Mouse (Mus musculus) heart, adult 11 months (tissue): ENCODE data around the gene Mid1ip1.

Experiments
- DNase-seq: peaks from one replicate; pipeline ENCODE4 v3.0.0; 2022

Mid1ip1 gene

GRCm38 (mm10) chrX:10714696-10715140, at the start of gene Mid1ip1:
TSS of gene Mid1ip1 (plus strand) at chrX:10715013.
- peak; percentile 99 for DNase-seq

DNA sequence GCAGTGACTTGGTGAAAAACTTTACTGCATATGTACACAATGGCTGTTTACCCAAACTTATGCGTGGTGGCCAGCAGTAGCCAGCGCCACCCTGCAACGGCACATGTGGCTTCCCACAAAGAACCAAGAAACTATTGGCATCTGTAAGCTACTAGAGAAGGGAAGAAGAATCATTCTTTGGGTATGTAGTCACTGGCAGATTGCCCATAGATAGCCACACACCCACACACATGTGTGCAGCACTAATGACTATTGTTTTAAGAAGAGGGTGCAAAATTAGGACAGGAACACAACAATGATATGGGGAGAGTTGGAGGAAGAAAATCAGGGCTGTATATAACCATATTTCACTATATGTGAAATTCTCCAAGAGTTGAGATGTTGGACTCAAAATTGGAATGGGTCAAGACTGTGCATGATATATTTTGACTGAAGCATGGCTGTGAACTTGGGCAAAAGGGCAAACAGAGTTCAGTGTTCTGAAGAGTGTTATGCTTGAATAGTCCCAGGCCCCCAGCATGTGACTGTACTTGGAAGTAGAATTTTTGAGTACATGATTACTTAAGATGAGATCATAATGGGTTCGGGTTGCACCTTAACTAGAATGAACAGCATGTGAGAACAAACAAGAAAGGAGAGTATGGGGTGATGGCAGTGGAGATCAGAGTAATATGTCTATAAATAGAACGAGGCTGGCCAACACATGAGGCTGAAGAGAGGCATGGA, 20.2 kb upstream of the Mid1ip1 start:
- DNase-seq: no peak

GRCm38 (mm10) chrX:10706728-10707127, 8.1 kb upstream of the Mid1ip1 start:
- DNase-seq: no peak

DNA sequence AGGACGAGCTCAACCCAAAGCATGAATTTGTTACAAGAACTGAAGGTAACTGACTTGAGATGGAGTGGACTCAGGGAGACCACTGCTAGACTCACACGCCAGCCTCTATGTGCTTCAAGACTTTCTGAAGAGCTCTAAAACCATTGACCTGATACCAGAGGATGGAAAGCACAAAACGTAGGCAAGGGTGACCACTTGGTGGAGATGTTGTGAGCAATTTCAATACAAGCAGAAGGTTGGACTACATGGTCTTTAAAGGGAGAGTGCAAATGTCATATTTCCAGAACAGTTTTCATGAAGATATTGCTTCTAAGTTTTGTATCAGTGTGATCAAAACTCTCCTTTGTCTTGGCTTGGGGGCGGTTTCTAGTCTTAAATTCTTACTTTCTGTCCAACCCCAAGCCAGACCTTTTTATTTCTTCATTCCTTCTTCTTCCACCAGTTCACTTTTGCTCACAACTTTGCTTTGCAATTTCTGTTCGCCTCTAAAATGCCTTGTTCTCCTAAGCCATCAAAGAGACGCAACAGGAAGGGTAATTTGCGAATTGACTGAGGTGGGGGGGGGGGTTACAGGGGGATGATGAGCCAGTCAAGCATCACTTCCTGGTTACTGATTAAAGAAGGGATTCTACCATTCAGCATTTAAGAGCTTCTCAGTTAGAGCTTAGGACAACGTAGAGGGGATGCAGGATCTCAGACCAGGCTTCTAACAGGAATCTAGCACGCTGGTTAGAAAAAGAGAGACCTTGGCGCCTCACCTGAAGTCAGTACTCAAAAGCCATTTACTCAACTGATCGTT, 775 bp upstream of the Mid1ip1 start:
- no peak for DNase-seq

DNA sequence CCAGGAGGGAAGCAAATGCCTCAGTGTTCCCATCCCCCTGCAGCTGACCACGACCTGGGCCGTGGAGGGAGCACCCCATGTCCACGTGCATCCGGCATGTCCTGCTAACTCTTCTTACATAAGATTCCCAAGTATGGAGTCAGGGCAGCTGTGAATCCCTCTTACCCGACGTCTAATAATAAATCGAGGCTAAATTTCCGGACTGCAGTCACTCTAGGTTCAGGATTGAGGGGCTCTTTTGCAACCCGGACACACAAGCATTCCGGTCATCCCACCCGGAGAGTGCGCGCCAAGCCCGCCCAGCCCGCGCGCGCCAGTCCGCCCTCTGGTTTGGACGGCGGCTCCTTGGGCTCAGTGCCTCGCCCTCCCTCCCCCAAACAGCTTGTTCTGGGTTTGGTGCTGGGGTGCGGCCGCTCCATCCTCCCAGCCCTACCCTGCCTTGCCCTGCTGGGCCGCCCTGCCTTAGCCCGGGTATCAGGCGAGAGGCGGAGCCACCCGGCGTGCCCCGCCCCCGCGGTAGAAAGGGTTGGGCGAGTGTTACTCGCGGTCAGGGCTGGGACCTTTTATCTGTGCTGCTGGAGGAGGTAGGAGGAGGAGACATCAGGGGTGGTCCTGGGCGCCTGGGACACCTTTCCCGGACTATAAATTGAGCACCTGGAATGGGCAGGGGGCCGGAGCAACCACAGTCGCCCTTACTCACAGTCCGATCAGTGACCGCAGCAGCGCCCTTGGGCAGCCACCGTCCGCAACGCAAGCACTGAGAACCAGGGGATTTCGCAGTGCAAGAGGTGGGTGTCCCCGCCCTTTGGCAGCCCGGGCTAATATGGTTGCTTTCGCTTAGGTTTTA, 2.3 kb downstream of the Mid1ip1 start:
- peak; percentile 100 for DNase-seq

DNA sequence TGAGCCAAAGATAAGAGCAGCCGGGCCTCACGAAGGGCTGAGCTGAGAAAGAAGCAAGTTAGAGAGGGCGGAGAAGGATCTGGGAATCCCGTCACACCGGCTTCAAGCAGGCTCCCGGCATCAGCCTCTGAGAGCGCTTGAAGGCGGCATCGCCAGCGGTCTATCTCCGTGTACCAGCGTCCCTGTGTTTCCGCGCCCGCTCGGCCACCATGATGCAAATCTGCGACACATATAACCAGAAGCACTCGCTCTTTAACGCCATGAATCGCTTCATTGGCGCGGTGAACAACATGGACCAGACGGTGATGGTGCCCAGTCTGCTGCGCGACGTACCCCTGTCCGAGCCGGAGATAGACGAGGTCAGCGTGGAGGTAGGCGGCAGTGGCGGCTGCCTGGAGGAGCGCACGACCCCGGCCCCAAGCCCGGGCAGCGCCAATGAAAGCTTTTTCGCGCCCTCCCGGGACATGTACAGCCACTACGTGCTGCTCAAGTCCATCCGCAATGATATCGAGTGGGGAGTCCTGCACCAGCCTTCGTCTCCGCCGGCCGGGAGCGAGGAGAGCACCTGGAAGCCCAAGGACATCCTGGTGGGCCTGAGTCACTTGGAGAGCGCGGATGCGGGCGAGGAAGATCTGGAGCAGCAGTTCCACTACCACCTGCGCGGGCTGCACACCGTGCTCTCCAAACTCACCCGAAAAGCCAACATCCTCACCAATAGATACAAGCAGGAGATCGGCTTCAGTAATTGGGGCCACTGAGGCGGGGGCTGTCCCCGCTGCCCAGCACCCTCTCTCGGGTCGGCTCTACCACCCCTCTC, 3.4 kb downstream of the Mid1ip1 start:
- peak; percentile 94 for DNase-seq

DNA sequence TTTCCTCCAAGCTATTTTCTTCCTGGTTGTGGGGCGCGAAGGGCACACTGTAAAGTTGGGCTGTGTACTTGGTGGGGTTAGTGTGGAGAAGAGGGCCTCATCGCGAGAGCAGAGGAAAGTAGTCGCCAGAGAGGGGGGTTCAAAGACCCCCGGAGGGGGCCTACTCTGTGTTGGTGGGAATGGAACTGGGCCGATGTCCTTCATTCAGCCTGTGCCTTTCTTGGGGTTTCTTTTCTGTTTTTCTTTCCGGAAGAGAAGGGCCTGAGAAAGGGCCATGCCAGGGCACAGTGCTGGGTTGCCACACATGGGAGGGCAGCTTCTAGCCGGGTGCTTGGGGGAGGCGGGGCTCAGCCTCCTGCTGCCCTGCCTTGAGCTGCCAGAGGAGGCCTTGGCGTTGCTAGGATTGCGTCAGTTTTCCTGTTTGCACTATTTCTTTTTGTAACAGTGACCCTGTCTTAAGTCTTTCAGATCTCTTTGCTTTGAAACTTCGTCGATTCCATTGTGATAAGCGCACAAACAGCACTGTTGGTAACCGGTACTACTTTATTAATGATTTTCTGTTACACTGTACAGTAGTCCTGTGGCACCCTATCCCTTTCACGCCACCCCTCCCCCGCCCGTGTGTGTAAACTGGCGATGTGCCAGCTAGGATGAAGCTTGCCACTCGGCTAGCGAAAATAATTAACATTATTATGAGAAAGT, 4.2 kb downstream of the Mid1ip1 start:
- peak; percentile 98 for DNase-seq

GRCm38 (mm10) chrX:10720391-10720790, 5.6 kb downstream of the Mid1ip1 start:
- DNase-seq: no peak

DNA sequence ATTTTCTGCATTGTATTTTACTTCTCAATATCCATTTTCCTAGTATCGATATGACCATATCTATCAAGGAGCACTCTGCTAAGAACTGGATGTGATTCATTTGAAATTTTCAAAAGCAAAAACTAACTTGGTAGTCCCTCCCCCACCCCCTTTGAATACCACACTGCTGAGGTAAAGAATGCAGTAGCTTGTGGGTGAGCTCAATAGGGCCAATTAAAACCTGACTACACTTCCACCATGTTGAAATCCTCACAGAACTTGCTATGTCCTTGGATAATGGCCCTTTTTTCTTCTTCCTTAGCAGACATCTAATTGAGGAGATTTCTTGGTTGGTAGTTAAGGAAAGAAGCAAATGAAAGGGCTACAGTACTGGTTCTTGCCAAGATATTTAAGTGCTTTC, 9.8 kb downstream of the Mid1ip1 start:
- DNase-seq: no peak

DNA sequence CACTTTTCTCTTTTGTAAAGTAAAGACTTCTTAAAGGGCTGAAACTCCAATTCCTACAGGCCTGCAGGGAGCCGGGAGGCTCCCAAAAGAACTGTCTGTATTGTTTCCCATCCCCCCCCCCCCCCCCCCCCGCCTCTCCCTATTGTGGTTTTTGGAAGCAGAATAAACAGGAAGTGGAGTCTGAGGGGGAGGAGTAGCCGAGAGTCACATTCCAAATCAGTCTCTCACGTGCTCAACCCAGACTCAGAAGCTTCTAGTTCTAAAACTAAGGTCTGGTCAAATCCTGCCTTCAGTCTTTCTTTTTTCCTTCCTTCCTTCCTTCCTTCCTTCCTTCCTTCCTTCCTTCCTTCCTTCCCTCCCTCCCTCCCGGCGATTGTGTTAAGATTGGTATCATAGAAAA, 14.7 kb downstream of the Mid1ip1 start:
- DNase-seq: peak; percentile 89

DNA sequence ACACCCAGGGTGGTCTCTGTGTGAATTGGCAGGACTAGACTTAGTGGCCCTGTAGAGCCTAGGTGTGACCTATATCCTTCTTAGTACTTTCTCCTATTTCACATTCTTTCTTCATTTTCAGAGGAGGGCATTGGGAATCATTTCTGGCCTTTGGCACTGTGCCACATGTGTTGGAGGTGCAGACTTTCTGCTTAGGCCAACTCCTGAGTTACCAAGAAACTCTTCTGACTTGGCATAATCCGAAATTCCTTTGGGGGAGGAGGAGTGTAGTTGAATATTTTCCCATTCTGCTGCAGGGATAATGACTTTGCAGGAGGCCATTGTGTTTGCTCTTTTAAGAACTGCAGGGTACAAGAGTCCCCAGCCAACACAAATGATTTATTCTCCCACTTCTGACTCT, 19.6 kb downstream of the Mid1ip1 start:
- DNase-seq: no peak

DNA sequence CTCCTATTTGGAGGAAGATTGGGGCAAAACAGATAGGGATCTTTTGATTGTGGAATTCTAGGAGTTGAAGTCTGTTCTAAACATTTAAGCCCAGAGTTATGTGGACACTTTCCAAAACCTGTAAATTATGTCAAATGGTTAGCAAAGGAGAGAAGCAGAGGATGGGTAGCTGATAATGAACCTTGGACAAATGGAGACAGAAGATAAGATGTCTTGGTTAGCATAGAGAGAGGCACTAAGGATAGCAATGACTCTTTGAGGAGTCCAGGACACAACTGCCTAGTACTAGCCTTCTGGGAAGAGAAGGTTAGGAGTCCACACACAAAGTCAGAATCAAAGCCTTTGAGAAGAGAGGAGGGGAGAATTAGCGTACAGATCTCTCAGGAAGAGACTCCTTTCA, 20.1 kb downstream of the Mid1ip1 start:
- no peak for DNase-seq

DNA sequence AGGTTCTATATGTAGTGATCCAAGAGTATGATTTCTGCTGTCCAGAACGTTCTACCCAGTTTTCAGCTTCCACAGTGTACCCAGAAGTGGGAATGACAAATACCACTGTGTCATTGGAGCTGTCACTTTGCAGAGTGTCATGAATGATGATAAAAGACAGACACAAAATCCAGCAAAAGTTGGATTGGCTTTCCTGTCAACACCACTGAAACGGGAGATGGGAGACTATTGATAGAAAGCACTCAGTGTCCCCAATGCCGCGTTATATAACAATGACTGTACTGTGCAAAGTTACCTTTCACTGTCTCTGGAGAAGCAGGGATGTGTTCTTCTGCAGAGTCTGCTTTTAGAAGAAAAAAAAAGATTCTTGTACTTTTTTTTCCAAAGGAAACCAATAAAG, 44.1 kb downstream of the Mid1ip1 start:
- peak; percentile 81 for DNase-seq

DNA sequence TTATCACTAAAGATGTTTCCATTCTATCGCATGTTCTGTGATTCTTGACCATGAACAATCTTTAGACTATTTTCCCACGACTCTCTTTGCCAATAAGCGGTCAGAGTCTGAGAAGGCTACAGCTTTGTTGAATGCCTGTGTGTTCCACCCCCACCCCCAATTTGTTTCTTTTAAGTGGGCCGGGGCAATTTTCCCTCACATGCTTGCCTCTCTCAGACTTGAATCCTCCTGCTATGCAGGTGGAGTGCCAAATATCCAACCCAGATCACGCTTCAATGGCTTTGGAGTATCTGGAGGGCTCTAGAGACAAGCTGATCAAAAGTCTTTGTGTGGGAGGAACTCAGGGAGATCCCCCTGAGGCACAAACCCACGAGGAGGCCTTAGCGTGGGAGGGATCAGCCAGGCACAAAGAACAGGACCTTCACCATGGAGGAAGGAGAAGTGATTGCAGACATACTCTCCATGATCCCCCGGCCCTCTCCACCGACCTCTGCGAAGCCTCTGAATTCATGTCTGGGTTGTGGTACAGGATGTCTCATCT, 48.7 kb downstream of the Mid1ip1 start:
- no peak for DNase-seq
